Mouse (Mus musculus) CH12.LX (cell line): ENCODE measurements around the gene Rtn4rl2. TPM values are rescaled to one million over a fixed set of nuclear protein-coding genes. Genes with fewer than 3 reads are reported as not detected.
A peak's percentile ranks its signal among the peaks of the same experiment; 100 is the strongest.

Source experiments
- DNase-seq: peaks from one replicate; pipeline ENCODE4 v3.0.0-alpha.2; 2013; ENCODE audit errors: extremely low read depth
- H3K27ac ChIP-seq: 2 replicates; pipeline ENCODE4 v1.5.1; 2012; ENCODE audit warnings: low read depth, mild to moderate bottlenecking, control low read depth, moderate library complexity; ENCODE audit not compliant: insufficient read depth
- H3K27me3 ChIP-seq: replicated peaks from 2 replicates; pipeline ENCODE3; 2012; ENCODE audit warnings: inconsistent platforms
- H3K36me3 ChIP-seq, 2 experiments: replicated peaks in 1 of 2; 2 replicates each; pipeline versions ENCODE3 to v1.6.1; 2012; ENCODE audit warnings: inconsistent platforms in 1 of 2, low read length in 1 of 2, mild to moderate bottlenecking in 1 of 2, mixed read lengths in 1 of 2, moderate library complexity in 1 of 2; ENCODE audit not compliant: control insufficient read depth in 1 of 2, insufficient read depth in 1 of 2
- H3K4me1 ChIP-seq, 2 experiments: 2 replicates each; pipeline ENCODE4 v1.6.1; 2012; ENCODE audit warnings: inconsistent platforms in 1 of 2, moderate library complexity in 1 of 2; ENCODE audit not compliant: insufficient read depth in 2 of 2, control insufficient read depth in 1 of 2
- H3K4me2 ChIP-seq: 2 replicates; pipeline ENCODE4 v1.6.1; 2012; ENCODE audit warnings: low read depth, mild to moderate bottlenecking, control low read depth; ENCODE audit not compliant: poor library complexity, insufficient read depth, severe bottlenecking
- H3K4me3 ChIP-seq, 3 experiments: fragments of 150-350 bp in 1 of 3; sonication (generic) in 1 of 3; replicated peaks in 1 of 3; 2 replicates each; pipeline versions ENCODE3 to v1.5.1; 2011 to 2012; ENCODE audit warnings: low read depth in 2 of 3, low read length in 2 of 3, mild to moderate bottlenecking in 2 of 3, moderate library complexity in 2 of 3, control low read depth in 1 of 3, improper control_type of control experiment in 1 of 3, inconsistent platforms in 1 of 3, mixed read lengths in 1 of 3; ENCODE audit not compliant: poor library complexity in 1 of 3
- H3K79me2 ChIP-seq: replicated peaks from 2 replicates; pipeline ENCODE4 v1.6.1; 2012; ENCODE audit warnings: mild to moderate bottlenecking, moderate library complexity; ENCODE audit not compliant: control insufficient read depth, poor library complexity, insufficient read depth, severe bottlenecking; ENCODE audit errors: extremely low read depth
- H3K9ac ChIP-seq: 2 replicates; pipeline ENCODE4 v1.6.1; 2012; ENCODE audit warnings: low read depth, mild to moderate bottlenecking, control low read depth, moderate library complexity; ENCODE audit not compliant: insufficient read depth
- H3K9me3 ChIP-seq: replicated peaks from 2 replicates; pipeline ENCODE3; 2012; ENCODE audit warnings: low read length, inconsistent platforms, mixed read lengths
- BHLHE40 ChIP-seq: IDR thresholded peaks from 2 replicates; pipeline ENCODE4 v1.6.1; 2011; ENCODE audit warnings: mild to moderate bottlenecking, low read depth, low read length, improper control_type of control experiment
- CHD1 ChIP-seq: IDR thresholded peaks from 2 replicates; pipeline ENCODE4 v1.6.1; 2012; ENCODE audit warnings: low read depth, low read length, improper control_type of control experiment, inconsistent platforms
- CHD2 ChIP-seq: IDR thresholded peaks from 2 replicates; pipeline ENCODE4 v1.6.1; 2011; ENCODE audit warnings: low read length, improper control_type of control experiment
- CTCF ChIP-seq, 2 experiments: IDR thresholded peaks in 1 of 2; conservative IDR thresholded peaks in 1 of 2; 2 replicates each; pipeline ENCODE4 v1.5.1; 2011 to 2012; ENCODE audit warnings: low read depth in 2 of 2, low read length in 2 of 2, improper control_type of control experiment in 1 of 2, inconsistent platforms in 1 of 2, mild to moderate bottlenecking in 1 of 2, moderate library complexity in 1 of 2
- E2F4 ChIP-seq: IDR thresholded peaks from 2 replicates; pipeline ENCODE4 v1.6.1; 2011; ENCODE audit warnings: low read depth, low read length, improper control_type of control experiment; ENCODE audit not compliant: insufficient replicate concordance
- ELF1 ChIP-seq: IDR thresholded peaks from 2 replicates; pipeline ENCODE4 v1.6.1; 2014; ENCODE audit warnings: low read depth, mild to moderate bottlenecking, inconsistent platforms, low read length, improper control_type of control experiment
- ETS1 ChIP-seq: conservative IDR thresholded peaks from 2 replicates; pipeline ENCODE4 v1.6.1; 2012; ENCODE audit warnings: low read depth, mild to moderate bottlenecking, inconsistent platforms, low read length, improper control_type of control experiment, moderate library complexity
- HCFC1 ChIP-seq: IDR thresholded peaks from 2 replicates; pipeline ENCODE4 v1.6.1; 2012; ENCODE audit warnings: low read depth, mild to moderate bottlenecking, inconsistent platforms, low read length, improper control_type of control experiment
- IRF4 ChIP-seq: IDR thresholded peaks from 2 replicates; pipeline ENCODE4 v1.6.1; 2014; ENCODE audit warnings: low read depth, mild to moderate bottlenecking, inconsistent platforms, low read length, improper control_type of control experiment
- JUN ChIP-seq: IDR thresholded peaks from 2 replicates; pipeline ENCODE4 v1.6.1; 2011; ENCODE audit warnings: low read depth, mild to moderate bottlenecking, low read length, improper control_type of control experiment, moderate library complexity; ENCODE audit not compliant: insufficient read depth
- KAT2A ChIP-seq: IDR thresholded peaks from 2 replicates; pipeline ENCODE4 v1.6.1; 2012; ENCODE audit warnings: low read length, improper control_type of control experiment, inconsistent platforms; ENCODE audit not compliant: insufficient replicate concordance
- MAFK ChIP-seq: IDR thresholded peaks from 2 replicates; pipeline ENCODE4 v1.6.1; 2011; ENCODE audit warnings: low read length, improper control_type of control experiment; ENCODE audit not compliant: insufficient replicate concordance
- MAX ChIP-seq: IDR thresholded peaks from 2 replicates; pipeline ENCODE4 v1.6.1; 2011; ENCODE audit warnings: low read length, improper control_type of control experiment
- MEF2A ChIP-seq: IDR thresholded peaks from 2 replicates; pipeline ENCODE4 v1.6.1; 2014; ENCODE audit warnings: low read depth, mild to moderate bottlenecking, inconsistent platforms, low read length, improper control_type of control experiment, borderline replicate concordance
- POLR2AphosphoS2 ChIP-seq: IDR thresholded peaks from 2 replicates; pipeline ENCODE4 v1.6.1; 2011; ENCODE audit warnings: low read depth, low read length, improper control_type of control experiment
- RAD21 ChIP-seq: IDR thresholded peaks from 2 replicates; pipeline ENCODE4 v1.6.1; 2011; ENCODE audit warnings: low read depth, mild to moderate bottlenecking, low read length, improper control_type of control experiment, moderate library complexity
- RCOR1 ChIP-seq: conservative IDR thresholded peaks from 2 replicates; pipeline ENCODE4 v1.6.1; 2012; ENCODE audit warnings: low read depth, mild to moderate bottlenecking, inconsistent platforms, low read length, improper control_type of control experiment
- SMC3 ChIP-seq: IDR thresholded peaks from 2 replicates; pipeline ENCODE4 v1.6.1; 2011; ENCODE audit warnings: low read depth, low read length, improper control_type of control experiment
- TCF12 ChIP-seq: IDR thresholded peaks from 2 replicates; pipeline ENCODE4 v1.6.1; 2014; ENCODE audit warnings: low read depth, mild to moderate bottlenecking, inconsistent platforms, low read length, improper control_type of control experiment
- UBTF ChIP-seq: IDR thresholded peaks from 2 replicates; pipeline ENCODE4 v1.6.1; 2012; ENCODE audit warnings: low read depth, mild to moderate bottlenecking, inconsistent platforms, low read length, improper control_type of control experiment, moderate library complexity
- ZC3H11A ChIP-seq: IDR thresholded peaks from 2 replicates; pipeline ENCODE4 v1.6.1; 2012; ENCODE audit warnings: low read depth, mild to moderate bottlenecking, inconsistent platforms, low read length, improper control_type of control experiment
- ZNF384 ChIP-seq: IDR thresholded peaks from 2 replicates; pipeline ENCODE4 v1.6.1; 2012; ENCODE audit warnings: low read depth, low read length, improper control_type of control experiment, inconsistent platforms
- dilution Hi-C: fragments of 300-500 bp; cut with MboI; formaldehyde crosslinking; loops from 2 replicates; pipeline ENCODE4 v1.14.3; 2020; ENCODE audit warnings: low sequenced_read_pairs; ENCODE audit not compliant: extremely low pct_unique_long_range_greater_than_20kb, extremely low pct_ligation_motif_present
- in situ Hi-C: fragments of 300-500 bp; cut with MboI; formaldehyde crosslinking; loops from 3 replicates; pipeline ENCODE4 v1.14.3; 2019; ENCODE audit warnings: low sequenced_read_pairs, low pct_ligation_motif_present, low pct_unique_long_range_greater_than_20kb, mixed read lengths
- polyA plus RNA-seq: library from polyadenylated mRNA; unstranded; fragments of >175 nt; gene quantifications from 2 replicates; pipeline ENCODE4 v1.2.1, GENCODE M21; 2012; ENCODE audit warnings: low read depth; ENCODE audit not compliant: insufficient read length
- total RNA-seq, 2 experiments: library from RNA; depleted of rRNA; stranded (reverse); fragments of 300-350 nt in 1 of 2; fragments of >200 nt in 1 of 2; gene quantifications; 2 replicates each; pipeline ENCODE4 v1.2.3; 2012 to 2014

Rtn4rl2 gene
- total and polyA plus RNA-seq, 3 experiments: not detected

DNA sequence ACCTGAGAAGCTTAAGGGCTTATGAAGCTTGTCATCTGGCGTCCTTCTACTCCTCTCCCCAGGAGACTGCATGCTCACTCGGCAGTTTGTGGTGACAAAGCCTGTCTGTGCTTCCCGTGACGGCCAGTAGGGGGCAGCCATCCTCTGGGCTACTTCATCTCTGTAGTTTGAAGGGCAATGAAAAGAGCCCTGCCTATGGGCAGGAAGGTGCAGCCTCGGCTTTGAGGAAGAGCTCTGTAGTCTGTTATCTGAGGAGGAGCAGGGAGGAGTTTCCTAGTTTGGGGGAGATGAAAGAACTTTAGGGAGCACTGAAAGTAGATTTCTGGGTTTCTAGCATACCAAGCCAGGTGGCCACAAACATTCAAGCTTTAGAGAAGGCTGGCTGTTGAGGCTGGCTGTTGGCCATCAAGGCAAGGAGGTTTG lies 18.0 kb downstream of the Rtn4rl2 start:
- TF ChIP-seq BHLHE40 (no peak), IRF4 (no peak), ZNF384 (no peak), CTCF (conservative IDR thresholded peaks at IDR 0.05 in 1 of 2, IDR thresholded peaks at IDR 0.05 in 1 of 2; ENCODE audit: low read depth in 2 of 2, low read length in 2 of 2) (peak; percentile 86 to 90), CHD2 (no peak), SMC3 (peak; percentile 71), MEF2A (no peak), CHD1 (no peak), RCOR1 (no peak), RAD21 (peak; percentile 69)
- Histone ChIP-seq H3K36me3 (no peaks in the 10 kb centered on the region), H3K79me2 (no peaks in the 10 kb centered on the region), H3K9ac (no peak overlapping the region), H3K27ac (no peak overlapping the region), H3K4me2 (no peak overlapping the region), H3K27me3 (peaks cover 17% of the 10 kb centered on the region), H3K4me3 (no peak overlapping the region), H3K9me3 (peaks cover 15% of the 10 kb centered on the region), H3K4me1 (peaks cover 2 to 38% of the 10 kb centered on the region in 2 experiments; a peak in 3 of 4 replicates)
- peak; percentile 81 for DNase-seq
- dilution Hi-C loops (no loop called here), in situ Hi-C loops (no loop called here)

DNA sequence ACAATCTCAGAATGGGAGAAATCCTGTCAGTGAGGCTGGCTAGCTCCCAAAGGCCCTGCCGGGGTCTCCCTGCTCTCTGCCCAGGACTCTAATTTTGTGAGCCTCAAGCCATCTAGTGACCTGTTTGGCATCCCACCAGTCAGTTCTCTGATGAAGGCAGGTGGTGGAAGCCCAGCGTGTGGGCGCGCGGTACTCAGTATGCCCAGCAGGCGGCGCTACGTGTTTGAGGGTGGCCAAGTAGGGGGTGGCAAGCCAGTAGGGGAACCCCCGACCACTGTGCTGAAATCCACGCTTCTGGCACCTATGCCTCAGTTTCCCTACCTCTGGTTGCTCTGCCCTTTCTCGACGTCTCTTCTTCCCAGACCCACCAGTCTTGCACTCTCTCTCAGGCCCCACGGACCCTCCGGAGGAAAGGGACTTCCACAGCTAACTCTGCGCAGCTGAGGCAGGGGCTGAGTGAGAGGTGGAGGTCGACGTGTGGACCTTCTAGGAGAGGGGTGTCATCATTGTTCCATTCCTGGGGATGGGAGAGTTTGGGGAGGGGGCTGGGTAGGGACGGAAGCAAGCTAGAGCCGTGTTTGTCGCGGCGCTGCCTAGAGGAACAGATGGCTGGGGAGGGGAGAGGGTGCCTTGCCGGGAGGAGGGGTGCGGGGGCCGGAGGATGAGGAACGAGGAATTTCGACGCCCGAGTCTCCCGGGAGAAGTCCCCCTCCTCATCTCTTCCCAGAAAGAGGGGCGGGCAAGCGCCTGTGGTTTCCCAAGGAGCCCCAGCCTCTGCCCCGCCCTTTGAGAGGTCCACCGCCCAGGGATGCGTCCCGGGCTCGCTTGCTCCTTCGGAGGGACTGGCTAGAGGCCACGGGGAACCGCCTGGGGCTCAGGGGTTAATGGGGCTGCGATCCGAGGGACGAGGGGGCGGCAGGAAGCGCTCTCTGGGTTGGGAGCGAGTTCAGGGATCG lies 20.6 kb downstream of the Rtn4rl2 start:
- Histone ChIP-seq H3K4me3 (peak overlapping the region in 1 of 3 experiments; percentile 16), H3K9me3 (no peaks in the 10 kb centered on the region), H3K4me2 (0 out of 2 replicates have a peak overlapping the region, but pooled peaks have one; percentile 16), H3K4me1 (peaks cover 2 to 46% of the 10 kb centered on the region in 2 experiments; a peak in 3 of 4 replicates), H3K27me3 (peaks cover 17% of the 10 kb centered on the region), H3K27ac (no peak overlapping the region), H3K79me2 (no peaks in the 10 kb centered on the region), H3K36me3 (no peaks in the 10 kb centered on the region), H3K9ac (no peak overlapping the region)
- in situ Hi-C loops: no loop called here
- dilution Hi-C loops: no loop called here
- TF ChIP-seq HCFC1 (no peak), RAD21 (peak; percentile 51), UBTF (no peak), E2F4 (no peak), SMC3 (peak; percentile 55), CHD2 (no peak), MAFK (no peak), CTCF (conservative IDR thresholded peaks at IDR 0.05 in 1 of 2, IDR thresholded peaks at IDR 0.05 in 1 of 2; ENCODE audit: low read depth in 2 of 2, low read length in 2 of 2) (peak; percentile 65 to 73), KAT2A (no peak), CHD1 (no peak), POLR2AphosphoS2 (no peak), ZC3H11A (no peak), TCF12 (0 out of 2 replicates have a peak, but pooled peaks have one; percentile 12), ETS1 (no peak), JUN (no peak), ELF1 (no peak), MEF2A (no peak), MAX (no peak)
- no peak for DNase-seq
